Mouse (Mus musculus) MEL (cell line): ENCODE measurements around the gene Olfr1318.

Source experiments
- CHD2 ChIP-seq: IDR thresholded peaks from 2 replicates; pipeline ENCODE4 v1.6.1; 2011; ENCODE audit warnings: low read length, improper control_type of control experiment
- CTCF ChIP-seq, 3 experiments: IDR thresholded peaks in 2 of 3; conservative IDR thresholded peaks in 1 of 3; 2 replicates each; pipeline ENCODE4 v1.5.1; 2011 to 2012; ENCODE audit warnings: low read length in 3 of 3, low read depth in 2 of 3, mild to moderate bottlenecking in 2 of 3, improper control_type of control experiment in 1 of 3, inconsistent platforms in 1 of 3, mixed read lengths in 1 of 3, moderate library complexity in 1 of 3; ENCODE audit not compliant: control insufficient read depth in 1 of 3, insufficient read depth in 1 of 3, poor library complexity in 1 of 3, severe bottlenecking in 1 of 3
- EP300 ChIP-seq, 2 experiments: IDR thresholded peaks; 2 replicates each; pipeline ENCODE4 v1.6.1; 2011; ENCODE audit warnings: improper control_type of control experiment in 2 of 2, low read length in 2 of 2, low read depth in 1 of 2, mild to moderate bottlenecking in 1 of 2
- GATA1 ChIP-seq: IDR thresholded peaks from 2 replicates; pipeline ENCODE4 v1.6.1; 2011; ENCODE audit warnings: low read depth, low read length, improper control_type of control experiment
- JUND ChIP-seq: IDR thresholded peaks from 2 replicates; pipeline ENCODE4 v1.6.1; 2011; ENCODE audit warnings: low read depth, mild to moderate bottlenecking, improper control_type of control experiment, low read length
- MAFK ChIP-seq: IDR thresholded peaks from 2 replicates; pipeline ENCODE4 v1.6.1; 2011; ENCODE audit warnings: low read depth, mild to moderate bottlenecking, low read length, improper control_type of control experiment, borderline replicate concordance
- MYB ChIP-seq: IDR thresholded peaks from 2 replicates; pipeline ENCODE4 v1.6.1; 2011; ENCODE audit warnings: mild to moderate bottlenecking, low read depth, low read length, improper control_type of control experiment
- POLR2A ChIP-seq, 2 experiments: IDR thresholded peaks; 2 replicates each; pipeline ENCODE4 v1.6.1; 2011 to 2012; ENCODE audit warnings: low read length in 2 of 2, mild to moderate bottlenecking in 2 of 2, control low read depth in 1 of 2, improper control_type of control experiment in 1 of 2, low read depth in 1 of 2, moderate library complexity in 1 of 2; ENCODE audit not compliant: control insufficient read depth in 1 of 2, insufficient read depth in 1 of 2, poor library complexity in 1 of 2
- POLR2AphosphoS2 ChIP-seq: IDR thresholded peaks from 2 replicates; pipeline ENCODE4 v1.6.1; 2011; ENCODE audit warnings: low read length, improper control_type of control experiment
- POLR2AphosphoS5 ChIP-seq: IDR thresholded peaks from 2 replicates; pipeline ENCODE4 v1.6.1; 2012; ENCODE audit warnings: low read depth, borderline replicate concordance, mild to moderate bottlenecking, inconsistent platforms, low read length, moderate library complexity, mixed read lengths
- TBP ChIP-seq: IDR thresholded peaks from 2 replicates; pipeline ENCODE4 v1.8.0; 2011; ENCODE audit warnings: low read depth, low read length, improper control_type of control experiment
- USF1 ChIP-seq: IDR thresholded peaks from 2 replicates; pipeline ENCODE4 v1.6.1; 2014; ENCODE audit warnings: low read depth, mild to moderate bottlenecking, inconsistent platforms, low read length, improper control_type of control experiment, moderate library complexity
- ZKSCAN1 ChIP-seq: IDR thresholded peaks from 2 replicates; pipeline ENCODE4 v1.6.1; 2012; ENCODE audit warnings: low read depth, mild to moderate bottlenecking, inconsistent platforms, low read length, improper control_type of control experiment, moderate library complexity

GRCm38 (mm10) chr2:112153898-112154297 is at the start of gene Olfr1318:
- TF ChIP-seq GATA1 (no peak), JUND (no peak), POLR2A (IDR thresholded peaks at IDR 0.05; ENCODE audit: control insufficient read depth in 1 of 2, insufficient read depth in 1 of 2, low read depth in 1 of 2, low read length in 2 of 2, poor library complexity in 1 of 2) (no peak), CTCF (IDR thresholded peaks at IDR 0.05 in 2 of 3, conservative IDR thresholded peaks at IDR 0.05 in 1 of 3; ENCODE audit: control insufficient read depth in 1 of 3, insufficient read depth in 1 of 3, low read depth in 2 of 3, low read length in 3 of 3, poor library complexity in 1 of 3, severe bottlenecking in 1 of 3) (no peak), POLR2AphosphoS5 (no peak), MYB (no peak), TBP (no peak), ZKSCAN1 (no peak), MAFK (no peak), USF1 (no peak), POLR2AphosphoS2 (no peak), EP300 (IDR thresholded peaks at IDR 0.05; ENCODE audit: low read depth in 1 of 2, low read length in 2 of 2) (no peak), CHD2 (no peak)
